Mouse (Mus musculus) liver, embryonic 14.5 days (tissue): ENCODE results near the gene Zfp451.

Experiments used
- CTCF ChIP-seq: IDR thresholded peaks from 2 replicates; pipeline ENCODE4 v1.5.1; 2016; ENCODE audit warnings: antibody characterized with exemption, low read depth, control low read depth
- EP300 ChIP-seq: IDR thresholded peaks from 2 replicates; pipeline ENCODE4 v1.6.1; 2016; ENCODE audit warnings: antibody characterized with exemption, low read depth

DNA sequence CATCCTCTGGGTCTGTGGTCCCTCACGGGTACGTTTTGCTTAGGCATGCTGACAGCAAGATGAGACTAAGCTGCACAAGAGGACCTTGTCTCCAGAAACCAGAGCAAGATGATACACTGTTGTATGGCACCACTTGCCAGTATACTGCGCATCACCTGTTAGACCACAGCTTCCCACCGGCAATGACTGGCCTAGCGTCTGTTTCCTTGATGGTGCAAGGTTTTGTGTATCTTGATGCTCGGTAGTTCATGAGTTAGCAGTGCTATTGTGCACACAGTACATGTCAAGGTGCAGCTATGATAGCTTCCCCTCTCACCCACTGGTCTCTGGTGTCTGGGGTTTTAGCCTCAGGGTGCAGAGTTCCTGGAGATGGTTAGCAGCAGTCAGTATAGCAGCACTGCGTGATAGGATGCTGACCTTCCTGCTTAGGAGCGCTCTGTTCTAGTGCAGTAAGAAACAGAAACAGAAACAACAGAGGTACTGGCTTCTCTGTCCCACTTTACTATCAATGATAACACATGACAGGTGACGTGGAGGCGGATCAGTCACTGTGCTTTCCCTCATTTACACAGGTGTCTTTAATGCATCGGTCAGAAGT, 75.6 kb downstream of the Zfp451 start:
- TF ChIP-seq CTCF (no peak), EP300 (no peak)
